Mouse (Mus musculus): ENCODE data around the gene Atp13a2.

The Atp13a2 gene

DNA sequence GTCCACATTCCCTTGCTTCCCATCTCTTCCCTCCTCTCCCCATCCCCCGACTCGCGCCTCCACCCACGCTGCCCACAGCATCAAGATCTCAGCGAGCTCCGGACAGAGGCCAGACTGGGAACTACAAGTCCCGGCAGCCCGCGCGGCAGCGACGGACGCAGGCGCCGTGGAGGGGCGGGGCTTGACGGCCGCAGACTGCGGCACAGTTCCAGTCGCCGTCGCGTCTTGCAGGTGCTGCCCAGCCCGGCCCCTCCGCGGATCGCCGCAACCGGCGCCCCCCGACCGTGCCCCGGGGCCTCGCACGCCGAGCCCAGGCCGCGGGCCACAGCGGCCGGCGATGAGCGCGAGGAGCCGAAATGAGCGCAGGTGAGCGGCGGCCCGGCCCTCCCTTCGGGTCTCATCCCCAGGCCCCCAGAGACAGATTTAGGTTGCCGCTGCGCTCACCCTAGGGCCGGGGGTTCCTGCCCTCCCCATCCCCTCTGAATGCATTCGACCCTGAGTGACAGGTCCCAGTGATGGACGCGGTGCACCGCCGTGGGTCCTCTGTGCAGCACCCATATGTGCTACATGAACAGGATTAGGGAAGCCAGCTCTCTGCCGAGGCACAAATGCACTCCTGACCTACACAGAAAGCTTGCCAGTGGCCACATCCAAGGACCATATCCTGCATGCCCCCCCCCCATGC, at the start of gene Atp13a2:
Atp13a2 (plus strand) TSS at position 163 of the 685 bp plus-strand sequence.
- in situ Hi-C loops (cut with MboI; ENCODE audit: low sequenced_read_pairs) = no loop called here

DNA sequence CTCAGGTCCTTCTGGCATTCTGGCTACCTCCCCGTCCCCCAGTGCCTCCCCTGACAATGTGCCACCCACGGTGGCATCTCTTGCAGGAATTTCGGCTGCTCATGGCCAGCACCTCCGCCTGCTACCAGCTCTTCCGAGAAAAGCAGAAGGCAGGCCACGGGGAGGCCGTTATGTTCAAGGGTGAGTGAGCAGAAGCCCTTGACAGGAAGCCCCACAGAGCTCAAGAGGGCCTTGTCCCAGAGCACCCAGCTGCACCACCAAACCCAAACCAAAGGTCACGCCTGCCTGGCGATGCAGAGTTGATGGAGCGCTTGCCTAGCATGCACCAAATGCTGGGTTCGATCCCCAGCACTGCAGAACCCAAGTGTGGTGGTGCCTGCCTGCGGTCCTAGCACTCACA, 42.3 kb upstream of the Atp13a2 start:
- in situ Hi-C loops (cut with MboI; ENCODE audit: low sequenced_read_pairs) = no loop called here

DNA sequence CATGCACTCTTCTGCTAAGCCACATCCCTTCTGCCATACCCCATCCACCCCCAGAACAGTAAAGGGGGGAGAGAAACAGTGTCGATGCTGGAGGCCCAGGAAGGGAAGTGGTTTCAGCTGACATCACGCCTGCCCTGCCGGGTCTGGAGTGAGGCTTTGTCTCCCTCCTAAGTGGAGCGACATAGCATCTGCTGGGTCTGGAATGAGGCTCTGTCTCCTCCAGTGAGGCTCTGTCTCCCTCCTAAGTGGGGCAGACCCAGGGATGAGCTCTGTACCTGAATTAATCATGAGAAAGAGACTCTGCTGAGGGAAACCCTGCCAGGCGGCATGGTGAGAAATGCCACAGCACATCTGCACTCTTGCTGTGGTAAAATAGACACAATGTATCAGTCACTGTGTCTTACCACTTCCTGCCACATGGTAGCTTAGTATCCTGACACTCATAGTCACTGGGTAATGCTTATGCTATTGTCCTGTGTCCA, 41.7 kb upstream of the Atp13a2 start:
- in situ Hi-C loops (cut with MboI; ENCODE audit: low sequenced_read_pairs) = no loop called here

DNA sequence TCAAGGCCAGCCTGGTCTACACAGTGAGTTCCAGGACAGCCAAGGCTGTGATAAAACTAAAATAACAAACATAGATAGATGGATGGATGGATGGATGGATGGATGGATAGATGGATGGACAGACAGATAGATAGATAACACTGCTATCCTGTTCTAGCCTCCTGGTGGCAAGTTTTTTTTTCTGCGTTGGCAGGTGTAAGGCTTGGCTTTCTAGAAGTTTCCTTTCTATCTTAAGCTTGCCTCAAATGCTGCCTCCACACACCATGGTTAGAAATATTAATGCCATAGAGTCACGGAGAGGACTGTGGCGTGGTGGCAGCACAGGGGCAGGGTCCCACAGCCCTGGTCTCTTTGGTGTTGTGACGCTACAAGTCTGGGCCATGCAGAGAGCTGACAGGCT, 41.1 kb upstream of the Atp13a2 start:
- in situ Hi-C loops (cut with MboI; ENCODE audit: low sequenced_read_pairs) = no loop called here

DNA sequence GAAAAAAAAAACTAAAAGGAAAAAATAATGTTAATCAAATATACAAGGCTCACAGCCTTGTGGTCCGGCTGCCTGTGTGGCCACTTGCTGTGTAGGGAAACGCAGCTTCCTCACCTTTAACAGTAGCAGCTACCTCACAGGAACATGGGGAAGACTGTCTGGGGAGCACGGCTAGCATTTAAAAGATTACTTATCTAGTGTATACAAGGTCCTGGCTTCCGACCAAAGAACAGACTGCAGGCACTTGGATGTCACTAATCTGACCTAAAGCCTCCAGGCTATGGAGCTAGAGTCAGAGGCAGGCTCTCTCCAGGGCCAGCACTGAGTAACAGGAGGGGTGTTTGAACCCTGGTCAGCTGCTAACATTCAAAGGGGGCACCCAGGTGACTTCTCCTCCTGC, 40.6 kb upstream of the Atp13a2 start:
- in situ Hi-C loops (cut with MboI; ENCODE audit: low sequenced_read_pairs) = no loop called here

DNA sequence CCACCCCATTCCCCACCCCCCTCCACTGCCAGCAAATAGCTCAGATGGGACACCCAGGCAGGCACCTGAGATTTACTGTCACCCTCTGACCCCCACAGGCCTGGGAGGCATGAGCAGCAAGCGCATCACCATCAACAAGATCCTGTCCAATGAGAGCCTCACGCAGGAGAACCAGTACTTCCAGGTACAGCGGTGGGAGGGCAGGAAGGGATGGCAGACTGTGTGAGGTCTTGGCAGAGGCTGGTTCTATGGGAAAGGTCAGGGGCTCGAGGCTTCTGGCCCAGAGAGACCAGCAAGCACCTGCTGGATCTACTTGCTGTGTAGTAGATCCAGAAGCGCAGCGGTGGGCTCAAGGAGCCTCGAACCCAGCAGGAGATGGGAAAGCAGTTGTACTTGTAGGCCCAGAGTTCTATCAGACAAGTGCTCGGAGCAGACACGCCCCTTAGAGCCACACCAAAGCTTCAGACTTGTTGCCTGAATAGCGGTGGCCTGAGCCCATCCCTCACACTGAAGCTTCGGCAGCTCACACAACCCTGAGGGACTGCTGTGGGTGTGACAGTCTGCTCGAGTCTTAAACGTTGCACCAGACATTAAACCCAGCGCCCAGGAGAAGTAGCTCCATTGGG, 40.0 kb upstream of the Atp13a2 start:
- in situ Hi-C loops (cut with MboI; ENCODE audit: low sequenced_read_pairs) = no loop called here

DNA sequence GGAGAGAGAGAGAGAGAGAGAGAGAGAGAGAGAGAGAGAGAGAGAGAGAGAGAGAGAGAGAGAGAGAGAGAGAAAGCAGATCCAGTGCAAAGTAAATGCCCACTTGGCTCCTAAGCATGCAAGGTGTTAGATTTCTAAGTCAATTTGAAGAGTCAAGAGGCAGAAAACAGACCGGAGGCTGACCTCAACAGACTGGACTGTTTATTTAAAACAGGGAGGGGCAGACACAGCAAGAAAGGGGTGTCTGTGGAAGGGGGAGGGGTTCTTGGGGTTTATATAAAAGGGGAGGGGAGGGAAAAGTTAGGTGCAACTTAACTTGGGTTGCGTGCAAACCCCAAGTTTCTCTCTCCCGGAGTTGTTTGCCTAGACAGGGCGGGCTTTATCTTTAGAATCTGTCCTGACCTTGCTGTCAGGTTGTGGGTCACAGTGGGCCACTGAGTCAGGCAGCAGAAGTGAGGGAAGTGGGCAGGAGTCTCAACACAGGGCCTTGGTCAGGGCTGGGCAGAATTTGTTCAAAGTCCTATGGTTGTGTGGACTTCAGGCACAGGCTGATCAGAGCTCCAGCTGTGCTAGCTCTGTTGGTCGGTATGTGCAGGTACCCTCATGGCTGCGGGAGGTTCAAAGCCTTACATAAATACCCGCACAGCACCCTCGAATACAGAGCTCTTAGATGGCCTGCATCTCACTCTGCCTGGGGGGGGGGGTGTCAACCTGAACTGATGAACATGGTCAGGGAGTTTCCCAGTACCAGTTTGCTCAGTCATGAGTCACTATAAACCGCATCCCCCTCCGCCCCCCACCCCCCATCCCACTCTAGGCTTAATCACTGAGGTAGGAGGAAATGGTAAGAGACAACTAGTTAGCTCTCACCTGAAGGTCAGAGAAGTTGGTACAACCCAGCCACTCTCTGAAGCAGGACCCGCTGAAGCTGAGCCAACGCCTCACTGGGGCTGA, 38.9 kb upstream of the Atp13a2 start:
- in situ Hi-C loops (cut with MboI; ENCODE audit: low sequenced_read_pairs) = no loop called here

DNA sequence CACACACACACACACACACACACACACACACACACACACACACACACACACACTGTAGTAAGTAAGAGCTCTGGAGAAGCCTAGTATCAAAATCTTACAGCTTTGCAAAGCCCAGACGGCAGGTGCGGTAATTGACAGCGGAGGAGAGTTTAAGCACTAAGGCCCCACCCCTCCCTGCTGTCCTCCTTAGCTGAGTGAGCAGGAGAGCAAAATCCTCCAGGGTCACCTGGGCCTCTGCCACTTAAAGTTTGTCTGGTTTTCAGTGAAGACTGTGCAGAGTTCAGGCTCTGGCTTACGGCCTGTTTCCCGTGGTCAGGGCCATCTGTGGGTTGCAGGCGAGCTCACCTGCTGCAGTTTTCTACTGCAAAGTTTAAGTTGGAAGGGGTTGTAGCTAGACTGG, 38.2 kb upstream of the Atp13a2 start:
- in situ Hi-C loops (cut with MboI; ENCODE audit: low sequenced_read_pairs) = no loop called here

DNA sequence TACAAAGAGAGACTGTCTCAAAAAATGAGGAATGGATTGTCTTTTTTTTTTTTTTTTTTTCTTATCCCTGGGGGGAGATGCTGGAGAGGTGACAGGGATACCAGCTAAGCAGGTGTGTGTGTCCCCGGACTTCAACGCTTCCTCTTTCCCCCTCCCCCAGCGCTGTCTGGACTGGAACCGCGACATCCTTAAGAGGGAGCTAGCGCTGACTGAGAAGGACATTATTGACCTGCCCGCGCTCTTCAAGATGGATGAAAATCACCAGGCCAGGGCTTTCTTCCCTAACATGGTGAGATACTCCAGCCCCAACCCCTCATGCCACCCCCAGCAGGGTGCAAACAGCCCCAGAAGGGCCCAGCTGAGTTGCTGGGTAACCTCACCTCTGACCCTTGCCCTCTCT, 37.6 kb upstream of the Atp13a2 start:
- in situ Hi-C loops (cut with MboI; ENCODE audit: low sequenced_read_pairs) = no loop called here

DNA sequence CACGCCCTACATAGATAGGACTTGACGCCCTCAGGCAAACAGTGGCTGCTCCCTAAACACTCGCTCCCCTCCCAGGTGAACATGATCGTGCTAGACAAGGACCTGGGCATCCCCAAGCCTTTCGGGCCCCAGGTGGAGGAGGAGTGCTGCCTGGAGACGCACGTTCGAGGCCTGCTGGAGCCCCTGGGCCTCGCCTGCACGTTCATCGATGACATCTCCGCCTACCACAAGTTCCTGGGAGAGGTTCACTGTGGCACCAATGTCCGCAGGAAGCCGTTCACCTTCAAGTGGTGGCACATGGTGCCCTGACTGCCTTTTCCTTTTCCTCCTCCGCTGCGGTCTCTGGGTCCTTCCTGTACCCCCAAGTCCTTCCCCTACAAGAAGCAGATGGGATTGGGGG, 37.1 kb upstream of the Atp13a2 start:
- in situ Hi-C loops (cut with MboI; ENCODE audit: low sequenced_read_pairs) = loop anchor here (10.0 kb wide), 1 partner anchor 45 kb away; the partner anchor contains the start of gene Padi2

DNA sequence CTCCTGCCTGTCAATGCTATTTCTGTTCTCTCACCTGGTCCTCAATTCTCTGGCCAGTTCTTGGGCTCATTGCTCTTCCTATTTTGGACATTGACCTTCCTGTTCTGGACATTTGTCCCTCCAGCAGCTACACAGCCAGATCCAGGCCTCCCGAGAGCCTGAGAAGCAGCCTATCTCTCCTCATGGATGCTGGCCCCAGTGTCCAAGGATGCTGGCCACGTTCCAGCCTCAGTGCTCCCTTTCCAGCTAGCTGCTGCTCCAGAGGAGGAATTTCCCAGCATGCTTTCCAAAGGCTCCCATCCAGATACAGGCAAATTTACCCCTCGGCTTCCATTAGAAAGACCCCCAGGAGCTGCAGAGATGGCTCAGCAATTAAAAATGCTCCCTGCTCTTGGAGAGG, 36.1 kb upstream of the Atp13a2 start:
- in situ Hi-C loops (cut with MboI; ENCODE audit: low sequenced_read_pairs) = loop anchor here (10.0 kb wide), 1 partner anchor 46 kb away; the partner anchor contains the start of gene Padi2

DNA sequence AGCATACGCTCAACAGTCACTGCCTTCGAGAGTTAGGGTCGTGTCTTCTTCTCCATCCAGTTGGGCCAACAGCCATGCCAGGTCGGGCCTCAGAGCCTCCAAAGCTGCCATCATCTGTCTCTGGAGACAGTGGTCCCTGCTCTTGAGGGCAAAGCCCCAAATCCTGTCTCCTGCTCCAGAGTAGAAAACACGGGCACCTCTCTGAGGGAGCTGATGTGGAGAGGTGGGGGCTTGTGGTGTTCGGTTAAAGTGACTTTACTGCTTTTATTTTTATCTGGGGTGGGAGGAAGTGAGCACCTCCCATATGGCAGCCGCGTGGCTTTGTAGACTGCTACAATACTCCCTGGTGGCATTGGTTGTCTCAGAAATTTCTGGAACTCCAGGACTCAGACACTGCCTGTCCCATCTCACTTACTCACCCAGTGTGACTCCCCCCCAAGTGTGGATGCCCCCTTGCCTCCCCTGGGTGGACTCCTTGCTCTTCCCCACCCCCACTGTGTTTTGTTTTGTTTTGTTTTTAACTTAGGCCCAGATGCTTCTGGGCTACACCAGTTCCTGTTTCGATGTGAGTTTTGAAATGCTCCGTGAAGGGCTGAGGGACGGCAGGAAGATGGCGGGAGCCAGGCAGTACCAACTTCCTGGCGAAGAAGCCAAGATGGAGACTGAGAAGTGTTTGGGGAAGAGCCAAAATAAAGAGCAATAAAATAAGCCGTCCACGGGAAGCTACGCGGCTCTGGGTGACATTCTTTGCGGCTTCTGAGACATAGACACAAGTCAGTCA, 34.6 kb upstream of the Atp13a2 start:
- in situ Hi-C loops (cut with MboI; ENCODE audit: low sequenced_read_pairs) = loop anchor here (10.0 kb wide), 1 partner anchor 47 kb away; the partner anchor contains the start of gene Padi2

DNA sequence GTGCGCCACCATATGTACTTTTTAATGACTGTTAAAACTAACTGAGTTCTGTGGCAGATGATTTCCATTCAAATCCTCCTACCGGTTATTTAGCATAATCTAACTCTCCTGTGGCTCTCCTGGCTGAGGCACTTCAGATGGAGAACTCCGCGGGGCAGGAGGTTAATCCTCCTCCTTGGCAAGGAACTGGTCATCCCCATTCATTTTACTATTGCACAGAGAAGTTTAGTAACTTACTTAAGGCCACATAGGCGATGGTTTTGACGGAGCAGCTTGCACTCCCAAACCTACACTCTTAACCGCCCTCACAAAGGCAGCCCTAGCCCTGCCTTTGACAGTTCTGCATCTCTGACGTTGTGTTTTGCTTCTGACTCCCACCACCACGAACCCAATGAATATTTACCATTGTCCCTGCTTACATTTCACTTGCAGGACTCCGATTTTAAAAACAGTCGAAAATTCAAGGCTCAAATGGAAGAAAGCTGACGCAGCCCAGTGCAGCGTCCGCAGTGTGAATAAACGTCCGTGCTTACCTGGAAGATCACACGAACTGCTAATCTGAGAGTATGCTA, 29.5 kb upstream of the Atp13a2 start:
- in situ Hi-C loops (cut with MboI; ENCODE audit: low sequenced_read_pairs) = loop anchor here (10.0 kb wide), 1 partner anchor 52 kb away; the partner anchor contains the start of gene Padi2

DNA sequence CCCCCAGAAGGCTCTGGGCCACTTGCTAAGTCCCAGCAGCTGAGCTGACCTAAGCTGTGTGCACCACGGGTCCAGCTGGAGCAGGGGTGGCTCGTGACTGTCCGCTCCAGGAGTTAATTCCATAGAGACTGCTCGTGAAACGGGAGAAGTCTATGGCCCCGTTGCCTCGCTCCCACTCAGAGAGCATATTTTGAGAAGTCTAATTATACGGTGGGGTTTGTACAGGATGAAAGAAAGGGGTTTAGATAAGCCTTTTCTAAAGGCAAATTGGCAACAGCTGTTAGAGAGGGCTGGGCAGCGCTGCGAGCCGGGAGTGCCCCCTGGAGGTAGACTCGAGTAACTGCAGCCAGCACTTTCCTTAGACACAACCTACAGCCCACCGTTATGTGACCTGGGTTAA, 28.9 kb upstream of the Atp13a2 start:
- in situ Hi-C loops (cut with MboI; ENCODE audit: low sequenced_read_pairs) = loop anchor here (10.0 kb wide), 1 partner anchor 53 kb away; the partner anchor contains the start of gene Padi2

DNA sequence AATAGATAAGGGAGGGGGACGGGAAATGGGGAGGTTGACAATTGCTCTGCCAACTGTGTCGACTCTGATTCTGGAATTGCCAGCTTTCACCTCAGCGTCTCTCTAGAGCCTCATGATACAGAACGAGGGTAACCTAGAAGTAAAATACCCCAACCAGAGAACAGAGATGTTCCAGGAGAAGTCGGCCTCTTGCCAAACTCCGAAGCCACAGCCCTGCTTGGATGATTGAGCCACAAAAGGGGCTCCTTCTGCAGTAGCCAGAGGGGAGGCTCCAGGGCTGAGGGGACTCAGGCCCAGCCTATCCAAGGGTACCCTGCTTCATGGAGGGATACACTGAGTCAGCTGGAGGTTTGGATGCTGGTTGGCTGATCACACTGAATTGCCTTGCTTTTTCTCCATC, 28.4 kb upstream of the Atp13a2 start:
- in situ Hi-C loops (cut with MboI; ENCODE audit: low sequenced_read_pairs) = loop anchor here (10.0 kb wide), 1 partner anchor 54 kb away; the partner anchor contains the start of gene Padi2

DNA sequence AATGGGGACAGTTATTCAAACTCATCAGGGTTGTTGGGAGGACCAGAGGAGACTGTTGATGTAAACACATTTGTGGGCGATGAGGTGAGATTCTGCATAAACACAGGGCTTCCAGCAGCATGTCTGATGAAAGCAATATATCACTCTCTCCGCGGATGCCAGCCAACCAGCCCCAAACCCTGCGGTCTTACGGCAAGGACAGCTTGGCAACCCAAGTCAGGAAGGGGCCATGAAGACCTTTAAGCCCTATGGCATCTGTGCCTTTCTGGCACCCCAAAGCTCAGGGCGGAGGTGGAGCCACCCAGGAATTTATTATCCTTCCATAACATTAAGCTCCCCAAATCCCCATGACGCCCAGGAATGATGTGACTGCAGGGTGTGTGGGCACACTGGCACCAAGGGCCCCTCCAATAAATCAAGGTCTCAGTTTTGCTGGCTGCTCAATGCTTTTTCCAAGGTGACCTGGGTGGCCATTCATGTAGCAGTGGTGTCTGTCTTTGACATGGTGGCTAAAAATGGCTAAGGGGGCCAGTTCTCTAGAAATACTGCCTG, 27.5 kb upstream of the Atp13a2 start:
- in situ Hi-C loops (cut with MboI; ENCODE audit: low sequenced_read_pairs) = loop anchor here (10.0 kb wide), 1 partner anchor 54 kb away; the partner anchor contains the start of gene Padi2

DNA sequence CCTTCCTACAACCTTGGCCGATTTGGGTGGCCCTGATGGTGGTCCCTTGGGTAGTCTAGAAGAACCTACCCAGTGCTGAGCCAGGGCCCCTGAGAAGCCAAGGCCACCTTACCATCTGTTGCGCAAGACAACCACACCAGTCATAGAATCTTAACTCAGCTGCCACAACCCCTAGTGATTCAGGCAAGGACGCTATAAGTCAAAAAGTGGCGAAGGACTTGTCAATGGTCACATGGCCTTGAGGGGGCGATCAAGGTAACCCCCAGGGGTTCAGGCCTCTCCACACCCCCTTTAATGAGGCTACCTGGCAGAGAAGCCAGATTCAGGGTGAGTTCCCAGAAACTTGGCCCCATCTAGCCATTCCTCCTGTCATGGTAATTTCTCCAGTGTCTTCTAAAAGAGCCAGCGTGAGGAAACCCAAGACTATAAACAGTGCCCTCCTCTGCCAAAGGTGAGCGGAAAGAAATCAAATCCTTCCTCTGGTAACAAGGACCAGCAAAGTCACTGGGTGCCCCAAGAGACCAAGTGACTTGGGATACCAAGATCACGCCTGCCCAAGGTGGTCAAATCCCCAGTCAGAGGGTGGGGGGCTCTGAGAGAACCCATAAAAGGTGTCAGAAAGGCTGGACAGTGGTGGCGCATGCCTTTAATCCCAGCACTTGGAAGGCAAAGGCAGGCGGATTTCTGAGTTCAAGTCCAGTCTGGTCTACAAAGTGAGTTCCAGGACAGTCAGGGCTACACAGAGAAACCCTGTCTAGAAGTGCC, 26.8 kb upstream of the Atp13a2 start:
- in situ Hi-C loops (cut with MboI; ENCODE audit: low sequenced_read_pairs) = loop anchor here (10.0 kb wide), 1 partner anchor 55 kb away; the partner anchor contains the start of gene Padi2

DNA sequence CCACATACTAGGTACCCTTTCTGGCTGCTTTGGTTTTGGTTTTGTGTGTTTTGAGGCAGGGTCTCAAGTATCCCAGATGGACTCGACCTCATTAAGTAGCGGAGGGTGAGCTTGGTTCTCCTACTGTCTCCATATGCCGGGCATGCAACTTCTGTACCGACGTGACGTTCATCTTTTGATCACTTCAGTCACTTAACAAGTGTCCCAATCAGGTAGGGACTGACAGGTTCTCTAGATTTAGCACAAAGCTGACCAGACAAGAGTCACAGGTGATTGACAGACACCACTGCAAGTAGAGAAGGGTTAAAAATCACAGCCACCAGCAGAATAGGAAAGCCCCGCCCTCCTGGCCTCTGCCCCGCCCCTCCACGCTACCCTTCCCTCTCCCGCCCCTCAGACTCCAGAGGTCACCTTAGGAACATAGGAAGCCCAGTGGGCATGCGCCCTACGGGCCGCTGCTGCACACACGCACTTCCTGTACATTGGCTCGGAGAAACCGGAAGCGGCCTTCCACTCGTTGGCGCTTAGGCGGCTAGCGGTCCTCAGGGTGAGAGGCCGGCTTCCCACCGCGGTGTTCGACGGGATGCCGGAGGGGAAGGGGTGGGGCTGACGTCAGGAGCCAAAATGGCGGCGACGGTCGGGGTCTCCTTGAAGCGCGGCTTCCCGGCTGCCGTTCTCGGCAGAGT, 25.7 kb upstream of the Atp13a2 start, which contains the start of gene Sdhb:
Sdhb (plus strand) TSS at position 423 of the 686 bp plus-strand sequence.
- in situ Hi-C loops (cut with MboI; ENCODE audit: low sequenced_read_pairs) = no loop called here
